Mouse (Mus musculus) midbrain, embryonic 16.5 days (tissue): Measurements from ENCODE around the gene Cisd3. TPM values are rescaled to one million over a fixed set of nuclear protein-coding genes. Genes with fewer than 3 reads are reported as not detected.

Experiments used
- ATAC-seq: fragments of 200-750 bp; cut with Nextera tagmentation; 2 replicates; pipeline ENCODE4 v1.8.0; 2017; ENCODE audit warnings: moderate TSS enrichment
- H3K27ac ChIP-seq: fragments of 300-500 bp; sonication (generic); 2 replicates; pipeline ENCODE4 v1.5.1; 2014; ENCODE audit warnings: mild to moderate bottlenecking, low read length, mixed read lengths
- H3K27me3 ChIP-seq: fragments of 300-500 bp; sonication (generic); 2 replicates; pipeline ENCODE4 v1.6.1; 2014; ENCODE audit warnings: low read depth, low read length, mixed read lengths; ENCODE audit not compliant: control insufficient read depth, insufficient read depth
- H3K36me3 ChIP-seq: fragments of 300-500 bp; sonication (generic); 2 replicates; pipeline ENCODE4 v1.6.1; 2014; ENCODE audit warnings: mild to moderate bottlenecking, low read length, moderate library complexity, mixed read lengths; ENCODE audit not compliant: control insufficient read depth, insufficient read depth
- H3K4me1 ChIP-seq: fragments of 300-500 bp; sonication (generic); 2 replicates; pipeline ENCODE4 v1.6.1; 2014; ENCODE audit warnings: mild to moderate bottlenecking, low read length, mixed read lengths; ENCODE audit not compliant: control insufficient read depth, insufficient read depth
- H3K4me2 ChIP-seq: fragments of 300-500 bp; sonication (generic); 2 replicates; pipeline ENCODE4 v1.6.1; 2014; ENCODE audit warnings: mild to moderate bottlenecking, low read length, mixed read lengths
- H3K4me3 ChIP-seq: fragments of 300-500 bp; sonication (generic); 2 replicates; pipeline ENCODE4 v1.5.1; 2014; ENCODE audit warnings: low read depth, mild to moderate bottlenecking, low read length, moderate library complexity, mixed read lengths
- H3K9ac ChIP-seq: fragments of 300-500 bp; sonication (generic); 2 replicates; pipeline ENCODE4 v1.6.1; 2014; ENCODE audit warnings: low read depth, low read length, mixed read lengths
- H3K9me3 ChIP-seq: fragments of 300-500 bp; sonication (generic); replicated peaks from 2 replicates; pipeline ENCODE4 v1.6.1; 2014; ENCODE audit warnings: mild to moderate bottlenecking, low read length, mixed read lengths; ENCODE audit not compliant: control insufficient read depth, poor library complexity, severe bottlenecking
- WGBS: fragments of 180-500 bp; shearing (Covaris S2); extraction: QIAGEN DNeasy Blood & Tissue Kit; methylation state at CpG from one replicate; pipeline ENCODE4 v1.1.7; 2014; 5-methylcytosine and 5-hydroxymethylcytosine counted together
- polyA plus RNA-seq: library from polyadenylated mRNA; unstranded; fragments of >200 nt; fragmentation: Nextera tagmentation; extraction: Ambion mirVana; gene quantifications from 2 replicates; pipeline ENCODE4 v1.2.1, GENCODE M21; 2015

The Cisd3 gene
- polyA plus RNA-seq, 1 experiment from 2014 or later, result 29.8 TPM

GRCm38 (mm10) chr11:97661648-97662133, 23.9 kb upstream of the Cisd3 start:
- H3K9ac ChIP-seq, result peak overlapping the region; percentile 46
- no peaks in the 10 kb centered on the region for H3K9me3 ChIP-seq
- WGBS, result under 1% methylated on average over 19 of the region's 20 CpGs
- ATAC-seq, result no peak
- peaks cover 35% of the 10 kb centered on the region for H3K4me1 ChIP-seq
- peaks cover 7% of the 10 kb centered on the region for H3K27me3 ChIP-seq
- peak overlapping the region; percentile 38 for H3K4me2 ChIP-seq
- no peaks in the 10 kb centered on the region for H3K36me3 ChIP-seq
- no peak overlapping the region for H3K27ac ChIP-seq
- peak overlapping the region; percentile 18 for H3K4me3 ChIP-seq

- Histone ChIP-seq H3K36me3 (peaks cover 3% of the 10 kb centered on the region; the same call in 1 of the 2 replicates), H3K9me3 (no peaks in the 10 kb centered on the region), H3K27ac (no peak overlapping the region), H3K4me1 (peaks cover 35% of the 10 kb centered on the region), H3K4me3 (peak overlapping the region; percentile 95), H3K27me3 (peaks cover 7% of the 10 kb centered on the region), H3K4me2 (peak overlapping the region; percentile 86), H3K9ac (peak overlapping the region; percentile 90)
- WGBS, result 3% methylated on average over 21 of the region's 21 CpGs
- no peak for ATAC-seq
These were observed 23.3 kb upstream of the Cisd3 start for GRCm38 (mm10) chr11:97662207-97662892.

GRCm38 (mm10) chr11:97662893-97663527, 22.6 kb upstream of the Cisd3 start, which contains the start of gene Mllt6:
Gene Mllt6 (plus strand): TSS chr11:97663414.
- under 1% methylated on average over 30 of the region's 76 CpGs for WGBS

GRCm38 (mm10) chr11:97663528-97664338, 21.9 kb upstream of the Cisd3 start:
- H3K27ac ChIP-seq, result peak overlapping the region; percentile 78
- peak overlapping the region; percentile 90 for H3K9ac ChIP-seq
- no peaks in the 10 kb centered on the region for H3K9me3 ChIP-seq
- peaks cover 3% of the 10 kb centered on the region; the same call in 1 of the 2 replicates for H3K36me3 ChIP-seq
- 1% methylated on average over 30 of the region's 57 CpGs for WGBS
- H3K4me2 ChIP-seq, result peak overlapping the region; percentile 86
- peaks cover 35% of the 10 kb centered on the region for H3K4me1 ChIP-seq
- peak; percentile 53; the same call in 1 of the 2 replicates for ATAC-seq
- H3K4me3 ChIP-seq, result peak overlapping the region; percentile 95
- peaks cover 7% of the 10 kb centered on the region for H3K27me3 ChIP-seq

More at GRCm38 (mm10) chr11:97662893-97663527, 22.6 kb upstream of the Cisd3 start, which contains the start of gene Mllt6:
- Histone ChIP-seq H3K4me2 (peak within 1 kb of the TSS; percentile 86), H3K4me3 (peak within 1 kb of the TSS; percentile 95), H3K4me1 (peaks cover 35% of the 10 kb centered on the region), H3K27me3 (peaks cover 7% of the 10 kb centered on the region), H3K27ac (peak within 1 kb of the TSS; percentile 78), H3K36me3 (peaks cover 3% of the 10 kb centered on the region; the same call in 1 of the 2 replicates), H3K9me3 (no peaks in the 10 kb centered on the region), H3K9ac (peak within 1 kb of the TSS; percentile 90)
- ATAC-seq, result peak; percentile 59

- ATAC-seq, result no peak
- Histone ChIP-seq H3K4me1 (peaks cover 37% of the 10 kb centered on the region), H3K27ac (peak overlapping the region; percentile 78; the same call in 1 of the 2 replicates)
These were observed 21.3 kb upstream of the Cisd3 start for GRCm38 (mm10) chr11:97664339-97664665.

GRCm38 (mm10) chr11:97664771-97665240, 20.8 kb upstream of the Cisd3 start:
- ATAC-seq, result no peak
- H3K4me1 ChIP-seq, result peaks cover 32% of the 10 kb centered on the region
- H3K4me2 ChIP-seq, result peak overlapping the region; percentile 86
- peaks cover 7% of the 10 kb centered on the region for H3K27me3 ChIP-seq
- H3K36me3 ChIP-seq, result peaks cover 6% of the 10 kb centered on the region; the same call in 1 of the 2 replicates
- H3K9ac ChIP-seq, result 0 out of 2 replicates have a peak overlapping the region, but pooled peaks have one; percentile 15
- WGBS, result 19% methylated on average over 6 of the region's 6 CpGs
- H3K27ac ChIP-seq, result no peak overlapping the region
- peak overlapping the region; percentile 95 for H3K4me3 ChIP-seq
- H3K9me3 ChIP-seq, result no peaks in the 10 kb centered on the region

More at GRCm38 (mm10) chr11:97664339-97664665, 21.3 kb upstream of the Cisd3 start:
- Histone ChIP-seq H3K9ac (peak overlapping the region; percentile 90), H3K36me3 (peaks cover 6% of the 10 kb centered on the region; the same call in 1 of the 2 replicates), H3K4me3 (peak overlapping the region; percentile 95), H3K4me2 (peak overlapping the region; percentile 86), H3K27me3 (peaks cover 7% of the 10 kb centered on the region), H3K9me3 (no peaks in the 10 kb centered on the region)
- WGBS, result 0% methylated on average over 6 of the region's 8 CpGs

GRCm38 (mm10) chr11:97665431-97665830, 20.2 kb upstream of the Cisd3 start:
- Histone ChIP-seq H3K9ac (no peak overlapping the region; the same call in 1 of the 2 replicates), H3K4me2 (peak overlapping the region; percentile 86; the same call in 1 of the 2 replicates), H3K4me1 (peaks cover 32% of the 10 kb centered on the region), H3K36me3 (peaks cover 7% of the 10 kb centered on the region; the same call in 1 of the 2 replicates), H3K27me3 (peaks cover 7% of the 10 kb centered on the region), H3K4me3 (no peak overlapping the region; the same call in 1 of the 2 replicates), H3K27ac (no peak overlapping the region), H3K9me3 (no peaks in the 10 kb centered on the region)
- WGBS, result 84% methylated on average over 13 of the region's 13 CpGs
- no peak for ATAC-seq

GRCm38 (mm10) chr11:97666221-97666620, 19.4 kb upstream of the Cisd3 start:
- H3K36me3 ChIP-seq, result peaks cover 12% of the 10 kb centered on the region; the same call in 1 of the 2 replicates
- H3K4me3 ChIP-seq, result no peak overlapping the region
- peaks cover 7% of the 10 kb centered on the region for H3K27me3 ChIP-seq
- no peak overlapping the region for H3K27ac ChIP-seq
- H3K4me2 ChIP-seq, result no peak overlapping the region
- H3K9me3 ChIP-seq, result no peaks in the 10 kb centered on the region
- H3K4me1 ChIP-seq, result peaks cover 24% of the 10 kb centered on the region
- no peak overlapping the region for H3K9ac ChIP-seq
- ATAC-seq, result no peak
- 91% methylated on average over 7 of the region's 7 CpGs for WGBS
